Mouse (Mus musculus): ENCODE measurements around the gene Gm5565. TPM values are rescaled to one million over a fixed set of nuclear protein-coding genes. Genes with fewer than 3 reads are reported as not detected.

Gene Gm5565
- polyA plus RNA-seq, 1 experiment from 2014 or later, result not detected

Other genes starting within 250 kb of the Gm5565 start
- not detected in 2 replicates for gene Cyp3a25, start 150.9 kb downstream of the Gm5565 start, polyA plus RNA-seq (2014; fragmentation: Nextera tagmentation; extraction: Ambion mirVana)
- not detected in 2 replicates for gene Cyp3a59, start 81.3 kb downstream of the Gm5565 start, polyA plus RNA-seq (2014; fragmentation: Nextera tagmentation; extraction: Ambion mirVana)
- gene Gm6309, start 10.2 kb upstream of the Gm5565 start, polyA plus RNA-seq (2014; fragmentation: Nextera tagmentation; extraction: Ambion mirVana), result not detected in 2 replicates
- 0.68 TPM in 1 of 2 replicates, not detected in the other for gene 1700001J03Rik, start 24.8 kb upstream of the Gm5565 start, polyA plus RNA-seq (2014; fragmentation: Nextera tagmentation; extraction: Ambion mirVana)
- 22.2 and 22.6 TPM in 2 replicates for gene Rnf6, start 61.0 kb upstream of the Gm5565 start, polyA plus RNA-seq (2014; fragmentation: Nextera tagmentation; extraction: Ambion mirVana)
- 25.7 and 31.6 TPM in 2 replicates for gene Cdk8, start 70.7 kb upstream of the Gm5565 start, polyA plus RNA-seq (2014; fragmentation: Nextera tagmentation; extraction: Ambion mirVana)
- 10.3 and 10.4 TPM in 2 replicates for gene Wasf3, start 224.4 kb upstream of the Gm5565 start, polyA plus RNA-seq (2014; fragmentation: Nextera tagmentation; extraction: Ambion mirVana)

Measured in hindbrain, embryonic 14.5 days (tissue).